Mouse (Mus musculus): ENCODE measurements around the gene F2r. TPM values are rescaled to one million over a fixed set of nuclear protein-coding genes. Genes with fewer than 3 reads are reported as not detected.

F2r gene
- polyA plus RNA-seq, 1 experiment from 2014 or later, result 85.6 TPM

DNA sequence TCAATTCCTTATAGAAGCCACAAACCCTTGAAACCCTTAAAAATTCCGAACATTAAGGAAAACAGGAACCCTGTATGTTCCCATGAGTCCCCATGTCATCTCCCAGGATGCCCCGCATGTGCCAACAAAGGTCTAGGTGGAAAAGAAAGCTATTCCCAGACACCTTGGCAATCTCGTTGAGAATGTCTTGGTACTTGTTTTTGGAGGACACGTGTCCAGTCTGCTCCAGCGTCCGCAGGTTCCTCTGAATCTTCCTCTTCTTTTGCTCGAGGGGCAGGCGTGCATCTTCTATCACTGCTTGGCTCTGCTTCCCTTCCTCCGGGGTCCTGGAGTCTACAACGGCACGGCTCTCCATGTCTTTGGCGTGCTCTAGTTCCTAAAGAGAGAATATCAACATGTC lies 17.0 kb upstream of the F2r start:
- WGBS, result 89% methylated on average over 12 of the region's 12 CpGs
- DNase-seq (ENCODE audit: low spot score), result no peak
- Histone ChIP-seq H3K27ac (no peak overlapping the region), H3K9me3 (replicated peaks; ENCODE audit: low read length) (no peaks in the 10 kb centered on the region), H3K4me1 (replicated peaks; ENCODE audit: insufficient read depth, low read length) (0 out of 2 replicates have a peak, but pooled peaks cover 3% of the 10 kb centered on the region), H3K27me3 (ENCODE audit: insufficient read depth, low read length) (no peaks in the 10 kb centered on the region), H3K4me2 (ENCODE audit: low read length) (no peak overlapping the region), H3K4me3 (replicated peaks; ENCODE audit: low read depth, low read length) (no peak overlapping the region), H3K36me3 (ENCODE audit: insufficient read depth, low read length) (no peaks in the 10 kb centered on the region), H3K9ac (ENCODE audit: low read depth, low read length) (no peak overlapping the region)
- no peak for ATAC-seq (replicated peaks; ENCODE audit: low FRiP score, low read depth)
- TF ChIP-seq CTCF (IDR thresholded peaks at IDR 0.05; ENCODE audit: low read depth), result no peak

DNA sequence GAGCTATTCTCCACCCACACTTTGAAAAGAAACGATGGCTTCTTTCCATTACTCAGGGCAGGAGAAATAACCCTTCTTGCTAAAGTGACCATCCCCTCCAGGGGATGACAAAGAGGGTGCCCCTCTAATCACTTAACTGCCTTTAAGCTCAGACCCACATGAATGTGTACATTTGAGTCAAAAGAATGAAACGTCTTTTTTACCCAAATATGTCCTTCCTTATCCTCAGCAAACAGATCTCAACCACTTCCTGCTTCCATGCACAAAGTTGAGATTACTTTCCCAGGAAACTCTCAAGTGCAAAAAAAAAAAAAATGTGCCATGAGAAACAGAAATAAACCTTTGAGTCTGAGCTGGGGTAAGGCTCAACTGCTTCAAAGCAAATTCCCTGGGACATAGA lies 16.2 kb upstream of the F2r start:
- 0 out of 2 replicates have a peak, but pooled peaks cover 3% of the 10 kb centered on the region for H3K4me1 ChIP-seq (replicated peaks; ENCODE audit: insufficient read depth, low read length)
- peak overlapping the region; percentile 47; the same call in 1 of the 2 replicates for H3K27ac ChIP-seq
- H3K36me3 ChIP-seq (ENCODE audit: insufficient read depth, low read length), result no peaks in the 10 kb centered on the region
- H3K27me3 ChIP-seq (ENCODE audit: insufficient read depth, low read length), result no peaks in the 10 kb centered on the region
- H3K4me2 ChIP-seq (ENCODE audit: low read length), result no peak overlapping the region
- no peaks in the 10 kb centered on the region for H3K9me3 ChIP-seq (replicated peaks; ENCODE audit: low read length)
- peak; percentile 25 for DNase-seq (ENCODE audit: low spot score)
- WGBS, result 25% methylated on average over 2 of the region's 2 CpGs
- no peak overlapping the region for H3K4me3 ChIP-seq (replicated peaks; ENCODE audit: low read depth, low read length)
- TF ChIP-seq CTCF (IDR thresholded peaks at IDR 0.05; ENCODE audit: low read depth), result no peak
- no peak overlapping the region for H3K9ac ChIP-seq (ENCODE audit: low read depth, low read length)
- ATAC-seq (replicated peaks; ENCODE audit: low FRiP score, low read depth), result no peak

DNA sequence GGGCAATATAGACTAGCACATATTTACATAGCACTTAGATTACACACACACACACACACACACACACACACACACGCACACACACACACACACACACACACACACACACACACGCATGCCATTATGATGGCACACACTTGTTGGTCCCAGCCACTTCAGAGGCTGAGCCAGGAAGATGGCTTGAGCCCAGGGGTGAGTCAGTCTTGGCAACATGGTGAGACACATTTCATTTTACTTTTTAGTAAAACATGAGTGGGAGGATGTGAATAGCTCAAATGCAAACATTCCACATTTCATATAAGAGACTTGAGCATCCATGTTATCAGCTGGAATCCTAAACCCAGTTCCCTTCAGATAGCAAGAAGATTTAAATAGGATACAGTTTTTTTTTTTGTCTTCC lies 15.1 kb upstream of the F2r start:
- WGBS, result 85% methylated on average over 2 of the region's 2 CpGs
- H3K27me3 ChIP-seq (ENCODE audit: insufficient read depth, low read length), result no peaks in the 10 kb centered on the region
- no peak overlapping the region for H3K27ac ChIP-seq
- H3K4me2 ChIP-seq (ENCODE audit: low read length), result no peak overlapping the region
- TF ChIP-seq CTCF (IDR thresholded peaks at IDR 0.05; ENCODE audit: low read depth), result no peak
- no peaks in the 10 kb centered on the region for H3K9me3 ChIP-seq (replicated peaks; ENCODE audit: low read length)
- no peaks in the 10 kb centered on the region for H3K4me1 ChIP-seq (replicated peaks; ENCODE audit: insufficient read depth, low read length)
- H3K36me3 ChIP-seq (ENCODE audit: insufficient read depth, low read length), result no peaks in the 10 kb centered on the region
- no peak for ATAC-seq (replicated peaks; ENCODE audit: low FRiP score, low read depth)
- no peak overlapping the region for H3K4me3 ChIP-seq (replicated peaks; ENCODE audit: low read depth, low read length)
- DNase-seq (ENCODE audit: low spot score), result peak; percentile 26
- H3K9ac ChIP-seq (ENCODE audit: low read depth, low read length), result no peak overlapping the region

DNA sequence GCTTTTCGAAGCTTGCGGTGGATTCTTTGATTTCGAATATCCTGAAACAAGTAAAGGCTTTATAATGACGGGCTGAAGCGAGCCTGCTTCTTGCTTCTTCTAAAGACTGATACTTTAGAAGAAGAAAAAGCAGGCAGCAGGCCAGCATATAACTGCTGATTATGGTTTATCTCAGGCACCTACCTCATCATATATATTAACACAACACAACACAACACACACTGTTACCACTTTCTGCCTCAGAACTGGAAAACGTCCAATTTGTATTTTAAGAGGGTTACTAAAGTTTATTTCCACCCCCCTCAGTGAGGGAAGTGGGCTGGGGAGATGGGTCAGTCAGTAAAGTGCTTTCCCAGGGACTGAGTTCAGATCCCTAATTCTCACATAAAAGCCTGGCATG lies 13.9 kb upstream of the F2r start:
- ATAC-seq (replicated peaks; ENCODE audit: low FRiP score, low read depth), result no peak
- Histone ChIP-seq H3K27ac (no peak overlapping the region), H3K9ac (ENCODE audit: low read depth, low read length) (no peak overlapping the region), H3K4me2 (ENCODE audit: low read length) (no peak overlapping the region), H3K27me3 (ENCODE audit: insufficient read depth, low read length) (no peaks in the 10 kb centered on the region), H3K9me3 (replicated peaks; ENCODE audit: low read length) (no peaks in the 10 kb centered on the region), H3K36me3 (ENCODE audit: insufficient read depth, low read length) (no peaks in the 10 kb centered on the region), H3K4me1 (replicated peaks; ENCODE audit: insufficient read depth, low read length) (no peaks in the 10 kb centered on the region), H3K4me3 (replicated peaks; ENCODE audit: low read depth, low read length) (no peak overlapping the region)
- DNase-seq (ENCODE audit: low spot score), result no peak
- TF ChIP-seq CTCF (IDR thresholded peaks at IDR 0.05; ENCODE audit: low read depth), result no peak
- WGBS, result 90% methylated on average over 6 of the region's 6 CpGs

DNA sequence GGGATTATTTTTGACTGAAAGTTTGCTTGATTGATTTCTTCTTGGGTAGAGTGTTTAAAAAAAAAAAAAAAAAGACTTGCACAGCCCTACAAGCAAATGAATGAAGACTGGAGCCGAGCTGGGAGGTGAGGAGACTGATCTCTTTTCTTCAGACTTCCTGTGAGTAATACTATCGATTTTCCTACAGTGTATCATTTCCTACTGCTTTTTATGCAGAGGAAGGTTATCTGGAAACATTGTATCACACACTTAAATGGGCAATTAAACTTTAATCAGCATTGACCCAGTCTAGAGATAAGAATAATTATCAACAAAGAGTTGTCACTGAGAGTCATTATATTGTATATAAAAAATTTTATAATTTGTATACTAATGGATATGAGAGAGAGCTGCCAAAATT lies 12.5 kb upstream of the F2r start:
- H3K27me3 ChIP-seq (ENCODE audit: insufficient read depth, low read length), result no peaks in the 10 kb centered on the region
- TF ChIP-seq CTCF (IDR thresholded peaks at IDR 0.05; ENCODE audit: low read depth), result no peak

DNA sequence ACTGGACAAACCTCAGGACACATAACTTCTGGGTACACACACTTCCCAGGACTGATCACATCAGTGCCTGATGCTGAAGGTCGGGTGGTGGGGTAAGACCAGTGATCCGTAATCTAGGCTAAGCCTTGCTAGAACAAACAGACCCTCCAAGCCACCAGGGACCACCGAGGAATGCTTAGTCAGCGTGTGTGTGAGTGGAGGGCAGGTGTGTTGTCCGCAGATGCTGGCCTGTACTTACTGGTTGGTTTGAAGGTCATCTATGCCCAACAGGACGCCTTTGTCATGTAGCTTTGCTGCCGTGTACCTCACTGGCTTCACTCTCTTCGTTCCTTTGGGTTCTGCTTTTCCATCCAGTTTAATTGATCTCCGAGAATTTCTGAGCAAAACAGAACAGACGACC lies 11.5 kb upstream of the F2r start:
- Histone ChIP-seq H3K27ac (no peak overlapping the region), H3K36me3 (ENCODE audit: insufficient read depth, low read length) (no peaks in the 10 kb centered on the region), H3K4me1 (replicated peaks; ENCODE audit: insufficient read depth, low read length) (no peaks in the 10 kb centered on the region), H3K9ac (ENCODE audit: low read depth, low read length) (no peak overlapping the region), H3K4me2 (ENCODE audit: low read length) (no peak overlapping the region), H3K9me3 (replicated peaks; ENCODE audit: low read length) (no peaks in the 10 kb centered on the region), H3K27me3 (ENCODE audit: insufficient read depth, low read length) (no peaks in the 10 kb centered on the region), H3K4me3 (replicated peaks; ENCODE audit: low read depth, low read length) (no peak overlapping the region)
- no peak for TF ChIP-seq CTCF (IDR thresholded peaks at IDR 0.05; ENCODE audit: low read depth)
- DNase-seq (ENCODE audit: low spot score) (no peak), ATAC-seq (replicated peaks; ENCODE audit: low FRiP score, low read depth) (no peak)
- 82% methylated on average over 10 of the region's 10 CpGs for WGBS

More for the DNA sequence above, 12.5 kb upstream of the F2r start:
- H3K36me3 ChIP-seq (ENCODE audit: insufficient read depth, low read length), result no peaks in the 10 kb centered on the region
- H3K4me1 ChIP-seq (replicated peaks; ENCODE audit: insufficient read depth, low read length), result no peaks in the 10 kb centered on the region
- H3K4me3 ChIP-seq (replicated peaks; ENCODE audit: low read depth, low read length), result no peak overlapping the region
- H3K9me3 ChIP-seq (replicated peaks; ENCODE audit: low read length), result no peaks in the 10 kb centered on the region
- WGBS, result 50% methylated on average over 2 of the region's 2 CpGs
- H3K27ac ChIP-seq, result no peak overlapping the region
- H3K9ac ChIP-seq (ENCODE audit: low read depth, low read length), result no peak overlapping the region
- DNase-seq (ENCODE audit: low spot score), result no peak
- ATAC-seq (replicated peaks; ENCODE audit: low FRiP score, low read depth), result no peak
- H3K4me2 ChIP-seq (ENCODE audit: low read length), result no peak overlapping the region

DNA sequence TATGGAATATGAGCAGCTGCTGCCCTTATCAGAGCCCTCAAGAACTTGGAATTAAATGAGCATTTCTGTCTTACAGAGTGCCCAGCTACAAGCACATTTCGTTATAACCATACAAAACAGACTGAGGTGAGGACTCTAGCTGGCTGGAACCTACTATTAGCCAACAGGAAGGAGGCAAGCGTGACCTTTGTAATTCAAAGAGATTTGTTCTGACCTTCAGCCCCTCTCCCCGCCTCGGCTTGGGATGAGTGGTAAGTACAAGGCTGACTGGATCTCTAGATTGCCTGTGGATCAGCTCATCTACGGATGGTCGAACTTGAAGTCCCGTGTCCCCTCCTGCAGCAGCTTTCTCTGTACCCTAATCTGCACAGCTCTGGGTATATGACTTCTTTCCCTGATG lies 8.4 kb upstream of the F2r start:
- DNase-seq (ENCODE audit: low spot score) (no peak), ATAC-seq (replicated peaks; ENCODE audit: low FRiP score, low read depth) (no peak)
- H3K36me3 ChIP-seq (ENCODE audit: insufficient read depth, low read length), result no peaks in the 10 kb centered on the region
- no peaks in the 10 kb centered on the region for H3K9me3 ChIP-seq (replicated peaks; ENCODE audit: low read length)
- no peaks in the 10 kb centered on the region for H3K27me3 ChIP-seq (ENCODE audit: insufficient read depth, low read length)
- no peak overlapping the region for H3K4me2 ChIP-seq (ENCODE audit: low read length)
- no peak overlapping the region for H3K9ac ChIP-seq (ENCODE audit: low read depth, low read length)
- TF ChIP-seq CTCF (IDR thresholded peaks at IDR 0.05; ENCODE audit: low read depth), result no peak
- no peak overlapping the region for H3K4me3 ChIP-seq (replicated peaks; ENCODE audit: low read depth, low read length)
- H3K4me1 ChIP-seq (replicated peaks; ENCODE audit: insufficient read depth, low read length), result no peaks in the 10 kb centered on the region
- H3K27ac ChIP-seq, result no peak overlapping the region
- WGBS, result 53% methylated on average over 7 of the region's 7 CpGs
